ENCODE assay signal across 1 mouse cellular context in the genomic region with DNA sequence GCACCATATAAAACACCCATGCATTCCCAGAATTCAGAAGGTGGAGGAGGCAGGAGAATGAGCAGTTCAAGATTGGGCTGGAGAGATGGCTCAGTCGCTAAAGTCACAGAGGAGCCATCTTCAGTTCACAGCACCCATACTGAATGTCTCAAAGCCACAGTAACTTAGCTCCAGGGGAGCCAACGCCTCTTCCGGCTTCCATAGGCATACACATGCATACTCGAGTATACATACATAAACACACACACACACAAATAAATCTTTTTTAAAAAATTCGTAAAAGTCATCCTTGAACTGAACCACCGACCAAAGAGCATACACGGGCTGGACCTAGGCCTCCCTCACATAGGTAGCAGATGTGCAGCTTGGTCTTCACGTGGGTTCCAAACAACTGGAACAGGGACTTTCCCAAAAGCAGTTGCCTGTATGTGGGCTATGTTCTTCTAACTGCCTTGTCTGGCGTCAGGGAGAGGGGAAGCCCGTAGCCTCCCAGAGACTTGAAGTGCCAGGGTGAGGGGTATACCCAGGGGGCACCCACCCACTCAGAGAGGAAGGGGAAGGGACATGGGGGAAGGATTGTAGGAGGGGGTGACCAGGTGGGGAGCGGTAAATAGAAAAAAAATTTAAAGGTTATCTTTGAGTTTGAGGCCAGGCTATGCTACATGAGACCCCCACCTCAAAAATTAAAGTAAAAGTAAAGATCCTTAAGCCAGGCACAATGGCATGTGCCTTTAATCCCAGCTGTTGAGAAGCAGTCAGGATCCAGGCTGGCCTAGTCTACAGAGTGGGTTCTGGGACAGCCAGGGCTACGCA.
A peak's percentile ranks its signal among the peaks of the same experiment; 100 is the strongest.
TF ChIP-seq lines count a peak whose summit lies in the region.

No protein-coding gene starts in this region.

TF ChIP-seq in CH12.LX, 34 proteins besides CTCF, POLR2A, EP300 and RAD21 (continued from another document):
- TF ChIP-seq ELF1 (IDR thresholded peaks at IDR 0.05; ENCODE audit: low read depth, low read length), result peak; percentile 53
- TF ChIP-seq PAX5 (IDR thresholded peaks at IDR 0.05; ENCODE audit: low read length), result no peak
- no peak for TF ChIP-seq NRF1 (IDR thresholded peaks at IDR 0.05; ENCODE audit: low read depth, low read length)
- 0 out of 2 replicates have a peak, but pooled peaks have one; percentile 32 for TF ChIP-seq JUND (conservative IDR thresholded peaks at IDR 0.05; ENCODE audit: low read depth, low read length)
- peak; percentile 55 for TF ChIP-seq ZMIZ1 (IDR thresholded peaks at IDR 0.05; ENCODE audit: low read depth, low read length)
- no peak; the same call in 1 of the 2 replicates for TF ChIP-seq HCFC1 (IDR thresholded peaks at IDR 0.05; ENCODE audit: low read depth, low read length)
- peak; percentile 66 for TF ChIP-seq USF1 (IDR thresholded peaks at IDR 0.05; ENCODE audit: low read depth, low read length)
- peak; percentile 75 for TF ChIP-seq ZNF384 (IDR thresholded peaks at IDR 0.05; ENCODE audit: low read depth, low read length)
- peak; percentile 33; the same call in 1 of the 2 replicates for TF ChIP-seq USF2 (conservative IDR thresholded peaks at IDR 0.05; ENCODE audit: low read depth, low read length)
- peak; percentile 40; the same call in 1 of the 2 replicates for TF ChIP-seq NELFE (IDR thresholded peaks at IDR 0.05; ENCODE audit: low read depth, low read length)
- peak; percentile 97 for TF ChIP-seq SIN3A (IDR thresholded peaks at IDR 0.05; ENCODE audit: low read length)
- TF ChIP-seq GABPA (IDR thresholded peaks at IDR 0.05; ENCODE audit: insufficient replicate concordance, low read depth, low read length), result no peak
- peak; percentile 94 for TF ChIP-seq MYC (IDR thresholded peaks at IDR 0.05; ENCODE audit: low read depth, low read length)
- TF ChIP-seq CHD2 (IDR thresholded peaks at IDR 0.05; ENCODE audit: low read length), result peak; percentile 75; the same call in 1 of the 2 replicates
